Mouse (Mus musculus) brain, embryonic 14.5 days (tissue): ENCODE measurements at regions not wholly inside any gene's neighbourhood (a gene's known extent, or its start where the extent isn't known, plus 50 kb on each side); places are given as distances from the start of the nearest gene placed in this dataset.

Source experiments
- DNase-seq: peaks from one replicate; pipeline ENCODE4 v3.0.0-alpha.2; 2011; ENCODE audit warnings: low read depth
- CTCF ChIP-seq: fragments of 200-500 bp; IDR thresholded peaks from 2 replicates; pipeline ENCODE4 v1.5.1; 2012; ENCODE audit warnings: inconsistent platforms, mild to moderate bottlenecking, moderate library complexity, borderline replicate concordance; ENCODE audit not compliant: insufficient read depth, insufficient read length; ENCODE audit errors: extremely low read depth
- POLR2A ChIP-seq: fragments of 200-500 bp; IDR thresholded peaks from 2 replicates; pipeline ENCODE4 v1.6.1; 2012; ENCODE audit warnings: mild to moderate bottlenecking, inconsistent platforms, borderline replicate concordance; ENCODE audit not compliant: poor library complexity, insufficient read depth, insufficient read length, severe bottlenecking; ENCODE audit errors: extremely low read depth

- TF ChIP-seq POLR2A (no peak), CTCF (no peak)
- DNase-seq, result peak; percentile 85
Observed at GRCm38 (mm10) chr1:35750092-35750521, 318.1 kb upstream of the Hs6st1 start.

- TF ChIP-seq CTCF (no peak), POLR2A (no peak)
Observed at GRCm38 (mm10) chr1:35752636-35753035, 315.6 kb upstream of the Hs6st1 start.

GRCm38 (mm10) chr1:35754170-35754569 is 314.0 kb upstream of the Hs6st1 start:
- no peak for TF ChIP-seq CTCF
- no peak for TF ChIP-seq POLR2A
- DNase-seq, result no peak

More at GRCm38 (mm10) chr1:35752636-35753035, 315.6 kb upstream of the Hs6st1 start:
- no peak for DNase-seq

DNA sequence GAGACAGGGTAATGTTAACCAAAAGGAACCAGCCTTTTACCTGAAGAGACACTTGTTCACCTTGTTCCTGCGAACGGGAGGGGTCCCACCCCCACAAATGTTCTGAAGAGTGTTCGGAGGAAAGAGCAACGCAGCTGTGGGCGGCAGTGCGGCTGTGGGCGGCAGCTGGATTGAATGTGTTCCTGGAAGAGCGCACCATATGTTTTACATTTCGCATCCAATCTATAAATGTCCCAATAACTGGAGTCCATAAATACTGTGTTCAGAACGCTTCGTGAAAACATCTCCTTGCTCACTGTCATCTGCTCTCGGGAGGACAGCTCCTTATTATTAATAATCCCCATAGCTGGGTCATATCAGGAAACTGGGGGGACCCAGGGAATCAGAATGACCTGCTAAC is 309.2 kb upstream of the Hs6st1 start:
- DNase-seq, result no peak
- TF ChIP-seq CTCF, result no peak
- no peak for TF ChIP-seq POLR2A

GRCm38 (mm10) chr1:35759600-35759999 is 308.6 kb upstream of the Hs6st1 start:
- TF ChIP-seq CTCF (no peak), POLR2A (no peak)
- no peak for DNase-seq

DNA sequence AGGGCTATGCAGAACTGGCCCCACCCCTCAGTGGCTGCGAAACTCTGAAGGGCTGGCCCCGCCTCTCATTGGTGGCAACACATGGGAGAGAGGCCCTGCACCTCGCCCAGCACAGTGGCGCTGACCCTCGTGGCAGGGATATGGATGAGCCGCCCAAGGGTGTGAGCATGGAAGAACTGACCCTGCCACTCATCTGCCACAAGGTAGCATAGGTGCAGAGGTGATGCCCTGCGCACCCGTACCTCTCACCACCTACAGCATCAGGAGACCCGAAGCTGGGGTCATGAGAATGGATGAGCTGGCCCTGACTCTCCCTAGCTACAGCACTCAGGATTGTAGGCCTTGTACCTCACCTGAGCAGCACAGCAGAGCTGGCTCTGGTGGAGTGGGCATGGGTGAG is 305.1 kb upstream of the Hs6st1 start:
- no peak for DNase-seq

GRCm38 (mm10) chr1:35763456-35763855 is 304.7 kb upstream of the Hs6st1 start:
- TF ChIP-seq POLR2A (no peak), CTCF (no peak)
- DNase-seq, result no peak

More for the DNA sequence above, 305.1 kb upstream of the Hs6st1 start:
- TF ChIP-seq POLR2A (no peak), CTCF (no peak)

- TF ChIP-seq CTCF (no peak), POLR2A (no peak)
- DNase-seq, result no peak
Observed at GRCm38 (mm10) chr1:35764068-35764467, 304.1 kb upstream of the Hs6st1 start.

GRCm38 (mm10) chr1:35765692-35766091 is 302.5 kb upstream of the Hs6st1 start:
- TF ChIP-seq CTCF (no peak), POLR2A (no peak)
- no peak for DNase-seq

DNA sequence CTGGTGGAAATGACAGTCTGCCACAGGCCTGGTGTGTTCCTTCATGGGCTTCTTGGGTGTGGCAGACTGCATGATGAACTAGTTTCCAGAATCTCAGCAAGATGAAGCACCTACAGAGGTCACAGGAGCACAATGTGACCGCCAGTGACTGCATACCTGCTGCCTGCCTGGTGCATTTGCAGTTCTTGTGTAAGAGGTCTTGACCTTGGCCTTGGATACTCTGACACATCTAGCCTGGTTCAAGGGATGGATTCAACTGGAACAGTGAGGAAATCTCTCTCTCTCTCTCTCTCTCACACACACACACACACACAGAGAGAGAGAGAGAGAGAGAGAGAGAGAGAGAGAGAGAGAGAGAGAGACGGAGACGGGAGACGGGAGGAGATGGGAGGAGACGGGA is 301.9 kb upstream of the Hs6st1 start:
- TF ChIP-seq CTCF (no peak), POLR2A (no peak)
- DNase-seq, result no peak

DNA sequence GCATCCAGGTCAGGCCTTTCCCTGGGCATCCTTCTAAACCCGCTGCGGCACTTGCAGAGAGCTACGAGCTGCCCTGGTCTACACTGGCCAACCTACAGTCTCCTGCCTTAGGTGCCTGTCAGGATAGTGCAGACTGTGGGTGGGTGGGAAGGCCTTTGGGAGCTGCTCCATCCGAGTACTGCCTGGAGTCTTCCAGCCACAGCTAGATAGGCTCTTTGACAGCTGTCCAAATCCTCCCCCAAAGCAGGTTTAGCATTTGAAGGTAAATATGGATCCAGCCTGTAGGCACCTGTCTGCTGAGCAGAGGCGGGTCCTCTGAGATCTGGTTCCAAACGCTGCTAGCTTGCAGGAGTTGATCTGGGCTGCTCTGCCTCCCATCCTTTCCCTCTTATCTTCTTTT is 295.6 kb upstream of the Hs6st1 start:
- TF ChIP-seq POLR2A, result no peak
- TF ChIP-seq CTCF, result no peak
- no peak for DNase-seq

- DNase-seq, result no peak
- no peak for TF ChIP-seq CTCF
- TF ChIP-seq POLR2A, result no peak
Observed at GRCm38 (mm10) chr1:35774566-35774965, 293.6 kb upstream of the Hs6st1 start.

DNA sequence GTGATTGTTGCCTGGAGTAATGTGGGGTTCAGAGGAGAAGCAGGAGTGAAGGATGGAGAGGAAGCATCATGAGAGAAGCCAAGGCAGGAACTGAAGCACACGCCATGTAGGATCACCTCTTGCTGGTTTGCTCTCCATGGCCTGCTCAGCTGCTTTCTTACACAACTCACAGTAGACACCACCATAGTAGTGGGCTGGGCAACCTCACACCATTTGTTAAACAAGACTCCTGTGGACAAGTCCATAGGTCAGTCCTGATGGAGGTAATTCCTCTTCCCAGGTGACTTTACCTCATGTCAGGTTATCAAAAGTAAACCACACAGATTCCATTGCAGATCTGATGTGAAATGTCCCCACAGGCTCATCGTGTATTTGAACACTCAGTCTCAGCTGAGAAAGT is 285.5 kb upstream of the Hs6st1 start:
- no peak for TF ChIP-seq CTCF
- TF ChIP-seq POLR2A, result no peak
- no peak for DNase-seq

GRCm38 (mm10) chr1:35783427-35783826 is 284.8 kb upstream of the Hs6st1 start:
- no peak for DNase-seq
- TF ChIP-seq CTCF (no peak), POLR2A (no peak)
